Mouse (Mus musculus) heart, postnatal 0 days (tissue): ENCODE results near the gene Icam4. TPM values are rescaled to one million over a fixed set of nuclear protein-coding genes. Genes with fewer than 3 reads are reported as not detected.
"Not testable (repeated sequence)": the region's sequence is repeated elsewhere in the genome, so short reads cannot be mapped to it uniquely, and the experiment has no call there.

ENCODE experiments used
- ATAC-seq: fragments of 200-750 bp; cut with Nextera tagmentation; 2 replicates; pipeline ENCODE4 v1.8.0; 2017; ENCODE audit warnings: low read depth, moderate number of reproducible peaks, moderate library complexity; ENCODE audit not compliant: insufficient read depth
- DNase-seq: peaks from one replicate; pipeline ENCODE4 v3.0.0-alpha.2; 2016; ENCODE audit warnings: low spot score
- H3K27ac ChIP-seq: fragments of 300-500 bp; sonication (generic); 2 replicates; pipeline ENCODE4 v1.5.1; 2014; ENCODE audit warnings: low read depth, mild to moderate bottlenecking
- H3K27me3 ChIP-seq: fragments of 300-500 bp; sonication (generic); 2 replicates; pipeline ENCODE4 v1.6.1; 2014; ENCODE audit warnings: low read length, mixed read lengths; ENCODE audit not compliant: control insufficient read depth, insufficient read depth
- H3K36me3 ChIP-seq: fragments of 300-500 bp; sonication (generic); replicated peaks from 2 replicates; pipeline ENCODE4 v1.6.1; 2014; ENCODE audit warnings: low read length, mixed read lengths; ENCODE audit not compliant: control insufficient read depth, insufficient read depth
- H3K4me1 ChIP-seq: fragments of 300-500 bp; sonication (generic); 2 replicates; pipeline ENCODE4 v1.6.1; 2014; ENCODE audit warnings: antibody characterized with exemption; ENCODE audit not compliant: control insufficient read depth, insufficient read depth
- H3K4me2 ChIP-seq: fragments of 300-500 bp; sonication (generic); 2 replicates; pipeline ENCODE4 v1.6.1; 2014; ENCODE audit warnings: low read depth, mild to moderate bottlenecking, low read length, moderate library complexity
- H3K4me3 ChIP-seq: fragments of 300-500 bp; sonication (generic); 2 replicates; pipeline ENCODE4 v1.5.1; 2014; ENCODE audit warnings: low read depth, low read length
- H3K9ac ChIP-seq: fragments of 300-500 bp; sonication (generic); replicated peaks from 2 replicates; pipeline ENCODE4 v1.6.1; 2014; ENCODE audit warnings: low read depth, low read length, mixed read lengths
- H3K9me3 ChIP-seq: fragments of 300-500 bp; sonication (generic); replicated peaks from 2 replicates; pipeline ENCODE4 v1.6.1; 2016; ENCODE audit warnings: low read length; ENCODE audit not compliant: control insufficient read depth
- CTCF ChIP-seq: IDR thresholded peaks from 2 replicates; pipeline ENCODE4 v1.5.1; 2016; ENCODE audit warnings: antibody characterized with exemption, control low read depth, low read depth
- EP300 ChIP-seq: IDR thresholded peaks from 2 replicates; pipeline ENCODE4 v1.6.1; 2016; ENCODE audit warnings: antibody characterized with exemption, low read depth
- WGBS: fragments of 180-500 bp; shearing (Covaris S2); extraction: QIAGEN DNeasy Blood & Tissue Kit; methylation state at CpG from one replicate; pipeline ENCODE4 v1.1.7; 2014; 5-methylcytosine and 5-hydroxymethylcytosine counted together
- polyA plus RNA-seq: library from polyadenylated mRNA; unstranded; fragments of >200 nt; fragmentation: Nextera tagmentation; extraction: Ambion mirVana; gene quantifications from 2 replicates; pipeline ENCODE4 v1.2.1, GENCODE M21; 2015
- total RNA-seq: library from RNA; depleted of rRNA; stranded (reverse); fragments of >200 nt; gene quantifications from 2 replicates; pipeline ENCODE4 v1.2.3, GENCODE M21; 2014; ENCODE audit warnings: low replicate concordance

Icam4 gene
- total and polyA plus RNA-seq, 2 experiments from 2014 or later = 1.6 TPM; not detected in 1

DNA sequence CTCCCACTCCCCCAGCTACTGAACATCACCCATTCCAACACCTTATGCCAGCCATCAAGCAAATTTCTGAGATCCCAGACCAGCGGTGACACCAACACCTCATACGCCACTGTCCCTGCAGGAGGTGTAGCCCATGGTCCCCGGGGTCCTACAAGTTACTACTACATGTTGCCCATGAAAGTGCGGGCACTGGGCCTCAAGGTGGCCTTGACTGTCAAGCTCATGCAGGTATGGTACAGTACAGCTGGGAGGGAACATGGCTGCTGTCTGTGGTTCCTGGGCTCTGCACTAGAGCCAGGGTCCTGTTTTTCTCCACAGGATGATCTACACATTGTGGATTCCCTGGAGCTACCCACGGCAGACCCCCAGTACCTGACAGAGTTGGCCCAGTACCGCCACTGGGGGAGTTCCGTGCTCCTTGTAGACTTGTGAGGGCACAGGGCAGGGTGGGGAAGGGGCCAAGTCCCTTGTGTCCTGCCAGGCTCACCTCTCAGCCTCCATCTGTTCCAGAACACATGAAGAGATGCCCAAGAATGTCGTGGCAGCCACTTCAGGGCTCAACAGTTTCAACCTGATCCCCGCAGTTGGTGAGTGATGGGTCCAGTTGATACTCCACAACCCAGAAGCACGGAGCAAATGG is 21.7 kb upstream of the Icam4 start:
- no peak for TF ChIP-seq CTCF
- no peak for TF ChIP-seq EP300
- WGBS = 92% methylated on average over 10 of the region's 10 CpGs
- no peaks in the 10 kb centered on the region for H3K9me3 ChIP-seq
- H3K4me2 ChIP-seq = no peak overlapping the region
- no peaks in the 10 kb centered on the region for H3K4me1 ChIP-seq
- peaks cover 50% of the 10 kb centered on the region for H3K36me3 ChIP-seq
- no peak for ATAC-seq
- no peak overlapping the region for H3K27ac ChIP-seq
- no peak overlapping the region for H3K4me3 ChIP-seq
- DNase-seq = no peak
- no peaks in the 10 kb centered on the region for H3K27me3 ChIP-seq
- no peak overlapping the region for H3K9ac ChIP-seq

- 82% methylated on average over 7 of the region's 7 CpGs for WGBS
- ATAC-seq = no peak
- H3K4me3 ChIP-seq = no peak overlapping the region
- no peaks in the 10 kb centered on the region for H3K9me3 ChIP-seq
- H3K36me3 ChIP-seq = peaks cover 50% of the 10 kb centered on the region
- no peak overlapping the region for H3K27ac ChIP-seq
- H3K9ac ChIP-seq = no peak overlapping the region
- H3K4me2 ChIP-seq = no peak overlapping the region
- H3K27me3 ChIP-seq = no peaks in the 10 kb centered on the region
- DNase-seq = no peak
- no peaks in the 10 kb centered on the region for H3K4me1 ChIP-seq
- no peak for TF ChIP-seq EP300
- 0 out of 2 replicates have a peak, but pooled peaks have one; percentile 6 for TF ChIP-seq CTCF
Observed at GRCm38 (mm10) chr9:21008007-21008406, 21.2 kb upstream of the Icam4 start.

GRCm38 (mm10) chr9:21010362-21010761 is 18.8 kb upstream of the Icam4 start:
- no peak overlapping the region for H3K27ac ChIP-seq
- DNase-seq (no peak), ATAC-seq (no peak)
- no peaks in the 10 kb centered on the region for H3K9me3 ChIP-seq
- no peak overlapping the region for H3K4me3 ChIP-seq
- H3K4me1 ChIP-seq = no peaks in the 10 kb centered on the region
- H3K27me3 ChIP-seq = 0 out of 2 replicates have a peak, but pooled peaks cover 11% of the 10 kb centered on the region
- no peak overlapping the region for H3K9ac ChIP-seq
- 25% methylated on average over 2 of the region's 2 CpGs for WGBS
- peaks cover 38% of the 10 kb centered on the region for H3K36me3 ChIP-seq
- no peak overlapping the region for H3K4me2 ChIP-seq
- no peak for TF ChIP-seq CTCF
- TF ChIP-seq EP300 = no peak

DNA sequence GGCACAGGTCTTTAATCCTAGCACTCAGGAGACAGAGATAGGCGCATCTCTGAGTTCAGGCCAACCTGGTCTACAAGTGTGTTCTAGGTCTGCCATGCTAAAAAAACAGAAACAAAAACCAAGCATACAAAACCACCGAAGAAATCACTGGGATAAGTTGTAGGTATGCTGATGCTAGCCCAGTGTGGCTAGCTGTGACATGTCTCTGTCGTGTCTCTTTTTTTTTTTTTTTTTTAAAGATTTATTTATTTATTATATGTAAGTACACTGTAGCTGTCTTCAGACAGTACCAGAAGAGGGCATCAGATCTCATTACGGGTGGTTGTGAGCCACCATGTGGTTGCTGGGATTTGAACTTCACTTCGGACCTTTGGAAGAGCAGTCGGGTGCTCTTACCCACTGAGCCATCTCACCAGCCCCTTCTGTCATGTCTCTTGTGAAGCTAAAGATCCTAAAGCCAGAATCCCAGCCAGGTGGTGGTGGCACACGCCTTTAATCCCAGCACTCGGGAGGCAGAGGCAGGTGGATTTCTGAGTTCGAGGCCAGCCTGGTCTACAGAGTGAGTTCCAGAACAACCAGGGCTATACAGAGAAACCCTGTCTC is 18.1 kb upstream of the Icam4 start:
- Histone ChIP-seq H3K27me3 (peaks cover 12% of the 10 kb centered on the region; the same call in 1 of the 2 replicates), H3K27ac (peak overlapping the region; percentile 75), H3K36me3 (peaks cover 31% of the 10 kb centered on the region)
- H3K4me2 ChIP-seq, H3K4me1 ChIP-seq, H3K9me3 ChIP-seq, ATAC-seq, H3K4me3 ChIP-seq, H3K9ac ChIP-seq, DNase-seq: not testable (repeated sequence)
- WGBS = 69% methylated on average over 9 of the region's 9 CpGs

DNA sequence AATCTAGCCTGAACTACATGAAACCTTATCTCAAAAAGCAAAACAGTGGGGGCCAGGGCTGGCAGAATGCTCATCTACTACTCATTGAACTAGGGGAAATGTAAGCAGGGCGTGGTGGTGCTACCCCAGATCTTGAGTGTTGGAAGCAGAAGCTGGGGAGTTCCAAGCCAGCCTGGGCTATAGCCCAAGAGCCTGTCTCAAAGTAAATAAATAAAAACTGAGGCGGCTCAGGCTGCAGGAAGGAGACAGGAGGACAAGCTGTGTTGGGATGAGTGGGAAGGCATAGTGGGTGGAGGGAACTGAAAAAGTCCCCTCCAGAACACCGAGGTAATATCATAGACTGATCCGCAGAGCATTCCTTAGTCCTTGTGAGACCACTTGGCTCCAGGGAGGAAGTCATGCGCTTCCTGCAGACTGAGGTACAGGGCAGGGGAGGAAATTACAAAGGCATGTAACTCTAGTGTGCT is 17.3 kb upstream of the Icam4 start:
- 40% methylated on average over 5 of the region's 5 CpGs for WGBS
- Histone ChIP-seq H3K36me3 (peaks cover 23% of the 10 kb centered on the region), H3K4me2 (no peak overlapping the region), H3K9me3 (no peaks in the 10 kb centered on the region), H3K4me3 (no peak overlapping the region), H3K4me1 (no peaks in the 10 kb centered on the region), H3K27ac (peak overlapping the region; percentile 75), H3K9ac (no peak overlapping the region), H3K27me3 (peaks cover 20% of the 10 kb centered on the region; the same call in 1 of the 2 replicates)
- peak; percentile 57 for ATAC-seq
- TF ChIP-seq EP300 (0 out of 2 replicates have a peak, but pooled peaks have one; percentile 45), CTCF (no peak)
- no peak for DNase-seq

- Histone ChIP-seq H3K4me3 (no peak overlapping the region), H3K27me3 (peaks cover 25% of the 10 kb centered on the region), H3K9ac (no peak overlapping the region), H3K27ac (peak overlapping the region; percentile 75), H3K36me3 (peaks cover 18% of the 10 kb centered on the region), H3K4me2 (no peak overlapping the region), H3K4me1 (no peaks in the 10 kb centered on the region; the same call in 1 of the 2 replicates), H3K9me3 (no peaks in the 10 kb centered on the region)
- 37% methylated on average over 1 of the region's 1 CpGs for WGBS
- no peak for ATAC-seq
- peak; percentile 14 for TF ChIP-seq CTCF
- TF ChIP-seq EP300 = no peak
- DNase-seq = no peak
Observed at GRCm38 (mm10) chr9:21012368-21012767, 16.8 kb upstream of the Icam4 start.
